Mouse (Mus musculus): Measurements from ENCODE around the gene Nlrp3.

DNA sequence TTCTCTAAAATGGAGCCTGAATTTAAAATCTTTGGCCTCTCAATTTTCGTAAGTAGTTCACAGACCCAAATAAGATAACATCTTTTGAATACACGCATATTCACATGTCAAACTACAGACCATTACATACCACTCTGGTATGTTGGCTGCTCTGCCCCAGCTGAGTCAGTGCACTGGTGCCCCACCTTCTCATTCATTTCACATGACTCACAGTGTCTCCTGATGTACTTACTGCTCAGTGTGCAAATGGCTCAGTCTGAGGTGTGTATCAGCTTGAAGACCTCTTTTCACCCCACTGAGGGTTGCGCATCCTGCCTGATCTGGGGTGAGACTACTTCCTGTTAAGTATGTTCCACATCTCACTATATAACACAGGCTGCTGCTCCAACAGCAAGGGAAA is 59.5 kb downstream of the Nlrp3 start:
- TF ChIP-seq POLR2A (IDR thresholded peaks at IDR 0.05; ENCODE audit: insufficient read depth, low read depth, low read length) (no peak), CTCF (IDR thresholded peaks at IDR 0.05) (no peak)

Data from heart, adult 2 months (tissue).